Mouse (Mus musculus) ES-CJ7 (cell line): ENCODE results near the gene Galp.
A peak's percentile ranks its signal among the peaks of the same experiment; 100 is the strongest.

Source experiments
- DNase-seq: peaks from one replicate; pipeline ENCODE4 v3.0.0; 2011; ENCODE audit warnings: low read depth, low spot score

Galp gene

GRCm38 (mm10) chr7:6196790-6197189 is at the start of gene Galp:
Galp (plus strand) TSS chr7:6197090.
- no peak for DNase-seq

GRCm38 (mm10) chr7:6147688-6148087 is 49.2 kb upstream of the Galp start:
- no peak for DNase-seq

DNA sequence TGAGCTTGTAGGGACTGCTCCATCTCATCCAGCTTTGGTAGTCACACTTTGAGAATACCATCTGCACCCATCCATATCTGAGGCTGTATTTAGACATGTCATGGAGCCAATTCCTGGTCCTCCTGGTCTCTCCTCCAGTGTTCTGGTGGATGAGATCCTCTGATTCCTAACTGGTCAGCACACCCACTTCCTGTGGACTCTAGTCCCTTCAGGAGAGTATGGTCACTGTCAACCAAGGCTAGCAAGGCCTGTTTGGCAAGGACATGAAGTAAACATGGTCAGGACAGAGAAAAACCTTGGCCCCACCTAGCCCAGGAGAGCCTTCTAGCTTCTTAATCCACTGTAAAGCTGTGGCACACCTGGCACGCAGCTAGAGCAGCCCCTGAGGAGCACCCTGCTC is 45.6 kb upstream of the Galp start:
- DNase-seq: no peak

DNA sequence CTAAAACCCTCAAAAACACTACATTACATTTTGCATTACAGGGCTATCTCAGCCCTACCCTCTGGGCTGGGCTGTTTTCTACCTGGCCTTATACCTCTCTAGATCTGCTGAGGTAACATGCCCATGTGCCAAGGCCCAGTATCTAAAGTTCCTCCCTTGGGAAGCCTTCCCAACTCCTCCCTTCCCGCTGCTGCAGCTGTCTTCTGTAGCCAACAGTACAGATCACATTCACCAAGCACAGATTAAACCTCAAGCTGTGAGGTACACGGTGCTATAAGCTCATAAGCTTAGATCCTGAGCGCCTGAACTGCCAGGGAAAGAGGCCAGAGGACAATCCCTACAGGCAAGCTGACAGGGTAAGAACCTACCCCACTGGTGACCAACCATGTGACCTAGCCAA is 44.9 kb upstream of the Galp start:
- no peak for DNase-seq

DNA sequence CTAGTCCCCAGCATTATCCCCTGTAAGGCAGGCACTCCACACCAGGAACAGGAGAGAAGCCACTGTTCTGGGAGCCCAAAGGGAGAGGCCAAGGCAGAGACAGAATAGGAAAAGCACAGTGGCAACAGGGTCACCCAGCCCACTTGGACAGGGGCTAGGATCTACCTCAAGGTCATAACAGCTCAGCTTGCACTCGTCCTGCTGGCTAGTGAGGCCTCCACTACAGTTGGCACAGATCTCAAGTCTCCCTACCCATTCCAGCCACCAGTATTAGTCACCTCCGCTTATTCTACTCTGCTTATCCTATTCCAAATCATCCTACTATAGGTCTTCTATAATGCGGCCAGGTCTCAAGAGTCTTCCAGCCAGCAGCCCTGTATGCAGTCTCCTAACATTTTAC is 43.8 kb upstream of the Galp start:
- no peak for DNase-seq

- no peak for DNase-seq
These were observed 42.7 kb upstream of the Galp start for GRCm38 (mm10) chr7:6154164-6154563.

DNA sequence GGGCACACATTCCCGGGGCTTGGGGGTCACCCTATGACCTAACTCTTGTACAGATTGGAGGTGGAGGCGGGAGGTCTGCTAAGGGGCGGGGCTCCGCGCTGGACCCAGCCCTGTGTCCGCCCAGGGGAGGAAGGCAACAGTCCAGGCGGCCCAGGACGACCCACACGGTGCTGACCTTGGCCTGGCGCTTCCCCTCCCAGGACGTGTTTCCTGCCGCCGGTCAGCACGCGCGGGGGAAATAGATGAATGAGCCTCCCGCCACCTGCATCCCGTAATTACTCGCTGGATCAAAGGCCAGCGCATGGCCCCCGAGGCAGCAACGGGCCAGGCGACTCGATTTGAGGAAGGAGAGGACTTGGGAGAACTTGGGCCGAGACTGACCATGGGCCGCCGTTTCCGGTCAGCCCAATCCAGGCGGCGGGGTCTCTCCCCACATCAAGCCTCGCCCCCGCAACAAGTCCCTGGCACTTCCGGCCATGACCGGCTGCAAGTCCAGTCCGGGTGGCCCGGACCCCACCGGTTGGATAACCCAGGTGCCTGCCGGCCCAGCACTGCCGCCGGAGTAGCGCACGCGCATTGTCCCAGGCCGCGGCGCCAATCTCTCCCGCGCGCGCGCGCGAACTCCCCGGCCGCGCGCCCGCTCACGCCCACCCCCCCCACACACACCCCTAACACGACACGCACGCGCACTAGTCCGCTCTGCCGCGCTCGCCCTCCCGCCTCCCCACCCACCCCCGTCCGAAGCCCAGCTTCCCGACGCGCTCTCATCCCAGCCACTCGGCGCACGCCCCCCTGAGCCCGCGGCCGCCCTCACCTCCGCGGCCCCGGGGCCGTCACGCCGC is 41.6 kb upstream of the Galp start:
- peak; percentile 84 for DNase-seq

DNA sequence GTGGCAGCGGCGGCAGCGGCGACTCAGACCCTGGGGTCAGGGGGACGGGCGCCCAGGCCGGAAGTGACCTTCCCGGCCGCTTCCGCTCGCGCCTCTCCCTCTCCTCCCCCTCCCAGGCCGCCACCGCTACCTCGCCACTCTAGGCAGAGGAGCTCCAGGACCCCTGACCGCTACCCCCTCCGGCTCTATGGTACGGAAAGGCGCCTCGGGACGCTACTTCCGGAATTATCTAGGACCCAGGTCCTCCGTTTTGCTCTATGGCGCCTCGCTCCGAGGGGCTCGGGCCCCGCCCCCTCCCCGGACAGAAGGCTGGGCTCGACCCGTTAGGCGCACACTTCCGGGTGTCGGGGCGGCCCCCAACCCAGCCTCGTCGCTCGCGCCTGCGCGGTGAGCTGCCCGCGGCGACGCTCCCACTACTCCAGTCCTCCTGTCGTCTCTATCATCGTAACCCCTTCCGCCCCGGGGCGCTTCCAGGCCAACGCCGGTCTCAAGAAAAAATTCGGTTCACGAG is 40.9 kb upstream of the Galp start, which contains the start of gene Zfp787:
Zfp787 (minus strand) TSS at position 97 of the 511 bp plus-strand sequence.
- peak; percentile 98 for DNase-seq

GRCm38 (mm10) chr7:6156901-6157472 is 39.9 kb upstream of the Galp start:
- no peak for DNase-seq

DNA sequence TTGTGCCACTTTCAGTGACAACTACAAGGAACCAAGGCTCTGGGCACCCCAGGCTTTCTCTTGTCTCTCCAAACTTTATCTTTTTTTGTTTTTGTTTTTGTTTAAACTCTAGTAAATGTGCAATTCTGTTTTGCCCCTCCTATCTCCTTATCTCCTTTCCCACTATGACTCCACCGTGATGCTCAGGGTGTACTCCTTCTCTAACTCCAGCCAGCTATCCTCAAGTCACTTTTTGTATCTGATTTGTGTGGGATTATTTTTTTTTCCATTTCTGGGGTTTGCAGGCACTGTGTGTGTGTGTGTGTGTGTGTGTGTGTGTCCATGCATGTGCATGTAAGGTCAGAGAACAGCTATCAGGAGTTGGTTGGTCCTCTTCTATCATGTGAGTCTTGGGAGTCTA is 39.4 kb upstream of the Galp start:
- no peak for DNase-seq

DNA sequence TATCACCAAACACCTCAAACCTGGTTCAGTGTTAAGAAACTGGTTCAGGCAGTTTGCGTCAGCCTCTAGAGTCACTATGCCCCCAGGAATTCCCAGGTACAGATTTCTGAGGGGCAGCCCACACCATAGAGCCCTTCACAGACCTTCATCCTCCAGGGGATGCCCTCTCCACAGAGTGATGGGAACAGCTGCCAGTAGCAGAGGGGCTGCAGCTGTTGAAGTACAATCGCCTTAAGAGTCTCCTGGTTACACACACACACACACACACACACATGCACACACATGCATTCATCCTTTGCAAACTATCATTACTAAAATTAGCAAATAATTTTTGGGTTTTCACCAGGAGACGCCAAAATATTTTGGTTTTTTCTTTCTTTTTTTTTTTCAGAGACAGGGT is 37.3 kb upstream of the Galp start:
- no peak for DNase-seq

DNA sequence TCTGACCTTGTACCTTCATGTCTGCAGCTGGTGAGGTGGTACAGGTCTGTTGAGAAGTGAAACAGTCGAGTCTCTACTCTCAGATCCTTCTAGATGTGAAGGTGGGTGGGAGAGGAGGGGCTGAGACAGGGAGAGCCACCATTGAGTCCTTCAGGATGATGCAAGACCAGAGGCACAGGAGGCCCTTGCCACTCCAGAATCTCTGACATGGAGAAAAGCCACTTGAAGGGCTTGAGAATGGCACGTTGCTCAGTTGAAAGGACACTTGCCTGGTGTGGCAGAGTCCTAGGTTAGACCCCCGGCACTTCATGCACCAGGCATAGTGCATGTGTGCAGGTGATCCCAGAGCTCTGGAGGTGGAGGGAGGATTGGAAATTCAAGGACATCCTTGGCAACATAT is 35.3 kb upstream of the Galp start:
- DNase-seq: no peak

- peak; percentile 23 for DNase-seq
These were observed 34.7 kb upstream of the Galp start for GRCm38 (mm10) chr7:6162172-6162571.

DNA sequence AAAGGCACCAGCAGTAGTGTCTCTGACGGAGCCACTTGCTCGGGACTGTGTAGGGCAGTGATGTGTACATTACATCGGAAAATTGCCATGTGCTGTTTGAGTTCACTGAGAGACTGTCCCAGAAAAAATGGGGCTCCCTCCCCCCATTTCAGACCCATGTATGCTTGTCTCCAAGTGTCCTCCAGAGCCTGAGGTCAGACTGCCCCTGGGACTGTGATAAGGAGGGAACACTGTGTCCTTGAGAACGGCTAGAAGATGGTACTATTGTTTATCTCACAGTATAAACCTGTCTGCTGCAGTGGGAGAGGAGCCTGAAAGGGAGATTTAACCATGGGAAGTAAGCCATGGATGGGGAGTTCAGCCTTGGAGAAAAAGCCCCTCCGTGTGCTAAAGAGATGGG is 32.2 kb upstream of the Galp start:
- no peak for DNase-seq

GRCm38 (mm10) chr7:6169403-6169802 is 27.5 kb upstream of the Galp start:
- no peak for DNase-seq

- DNase-seq: no peak
These were observed 26.5 kb upstream of the Galp start for GRCm38 (mm10) chr7:6170391-6170790.

DNA sequence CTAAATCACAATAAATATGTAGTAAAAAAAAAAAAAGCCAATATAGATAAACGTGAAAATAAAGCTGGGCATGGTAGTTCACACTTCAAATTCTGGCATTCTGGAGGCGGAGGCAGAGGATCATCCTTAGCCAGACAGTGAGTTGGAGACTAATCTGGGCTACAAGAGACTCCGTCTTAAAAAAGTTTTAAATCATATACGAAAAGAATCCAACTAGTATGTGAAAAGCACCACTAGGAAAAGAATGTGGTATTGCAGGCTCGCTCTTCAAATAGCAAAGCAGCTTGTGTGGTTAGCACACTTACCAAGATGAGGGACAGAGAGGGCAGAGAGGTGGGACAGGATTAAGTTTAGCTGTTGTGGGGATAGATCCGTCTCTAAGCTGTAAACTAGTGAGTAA is 26.0 kb upstream of the Galp start:
- no peak for DNase-seq

DNA sequence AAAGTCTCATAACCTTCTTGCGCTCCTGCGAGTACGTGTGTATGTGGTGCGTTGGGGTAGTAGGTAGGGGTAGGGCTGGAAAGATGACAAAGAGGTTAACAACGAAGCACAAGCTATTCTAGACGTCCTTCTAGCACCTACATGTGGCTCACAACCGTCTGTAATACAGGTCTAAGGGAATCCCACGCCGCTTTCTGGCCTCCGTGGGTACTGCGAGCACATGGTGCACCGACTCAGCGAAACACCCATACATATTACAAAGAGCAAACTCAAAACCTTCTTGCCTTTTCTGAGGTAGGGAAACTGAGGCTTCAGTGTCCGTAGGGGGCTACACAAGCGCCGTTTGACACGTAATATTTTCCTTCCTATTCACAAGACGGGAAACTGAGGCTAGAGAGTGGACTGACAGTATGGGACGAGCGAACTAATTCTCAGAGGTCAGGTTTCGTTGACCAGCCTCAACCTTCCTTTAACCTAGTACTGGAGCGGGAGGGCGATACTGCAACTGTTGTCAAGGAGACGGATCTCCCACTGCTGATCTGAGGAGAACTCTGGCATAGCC is 25.4 kb upstream of the Galp start:
- peak; percentile 79 for DNase-seq

DNA sequence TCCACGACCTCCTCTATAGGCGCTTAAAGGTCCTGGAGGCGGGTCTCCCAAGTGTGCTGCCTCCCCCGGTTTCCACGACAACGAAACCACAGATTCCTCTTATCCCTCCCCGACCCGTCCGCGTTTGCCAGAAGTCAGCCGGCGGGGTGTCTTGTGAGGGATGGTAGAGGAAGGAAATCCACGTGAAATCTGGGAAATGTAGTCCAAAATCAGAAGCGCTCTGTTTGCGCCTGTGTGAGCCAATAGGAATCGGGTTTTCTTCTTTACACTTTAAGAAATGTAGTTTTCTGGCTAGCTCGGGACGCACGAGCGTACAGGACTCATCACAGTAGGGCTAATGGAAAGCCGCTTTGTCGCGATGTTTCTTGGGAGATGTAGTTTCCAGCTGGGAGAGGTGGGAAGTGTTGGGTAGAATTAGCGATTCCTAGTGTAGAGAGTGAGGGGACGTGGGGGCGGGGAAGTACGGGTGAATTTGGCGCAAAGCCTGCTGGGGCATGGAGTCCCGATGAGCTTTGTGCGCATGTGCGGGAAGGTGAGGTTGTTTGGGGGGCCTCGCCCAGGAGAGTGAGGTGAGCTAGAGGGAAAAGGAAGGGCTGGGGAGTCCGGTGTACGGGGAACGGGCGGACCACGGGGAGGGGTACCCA is 24.8 kb upstream of the Galp start, which contains the start of gene Zfp444:
Zfp444 (plus strand) TSS at position 221 of the 644 bp plus-strand sequence.
- DNase-seq: peak; percentile 100

GRCm38 (mm10) chr7:6172674-6173244 is 24.1 kb upstream of the Galp start:
- peak; percentile 65 for DNase-seq

DNA sequence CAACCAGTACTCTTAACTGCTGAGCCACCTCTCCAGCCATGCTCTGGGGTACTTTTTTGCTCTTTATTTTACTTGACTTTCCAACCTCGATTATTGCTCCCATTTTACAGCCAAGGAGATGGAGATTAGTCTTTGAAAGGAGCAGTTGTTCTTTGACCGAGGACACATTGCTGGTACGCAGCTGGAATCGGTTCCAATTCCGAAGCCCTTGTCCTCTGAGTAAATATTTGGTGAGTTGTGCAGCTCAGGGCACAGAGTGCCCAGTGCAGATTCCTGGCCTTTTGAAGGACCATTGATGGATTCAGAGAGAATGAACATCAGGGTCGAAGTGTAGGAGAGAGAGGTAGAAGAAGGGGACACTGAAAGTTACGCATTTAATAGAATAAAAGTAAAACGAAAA is 23.0 kb upstream of the Galp start:
- DNase-seq: no peak
